Mouse (Mus musculus): ENCODE results near the gene Osbpl10. TPM values are rescaled to one million over a fixed set of nuclear protein-coding genes. Genes with fewer than 3 reads are reported as not detected.

The Osbpl10 gene
- polyA plus RNA-seq, 1 experiment from 2014 or later = 0.66 TPM

GRCm38 (mm10) chr9:115243630-115244029 lies 265.3 kb downstream of the Osbpl10 start:
- Histone ChIP-seq H3K4me2 (no peak overlapping the region), H3K4me1 (replicated peaks; ENCODE audit: control insufficient read depth, insufficient read depth, low read length) (no peaks in the 10 kb centered on the region), H3K27me3 (replicated peaks; ENCODE audit: control insufficient read depth, insufficient read depth, low read length) (no peaks in the 10 kb centered on the region), H3K9ac (ENCODE audit: low read depth, low read length) (no peak overlapping the region), H3K4me3 (ENCODE audit: low read depth, low read length) (no peak overlapping the region), H3K36me3 (ENCODE audit: control insufficient read depth, insufficient read depth, low read length) (peaks cover 45% of the 10 kb centered on the region), H3K27ac (ENCODE audit: low read depth, low read length) (no peak overlapping the region), H3K9me3 (ENCODE audit: control insufficient read depth, low read length) (no peaks in the 10 kb centered on the region)
- DNase-seq (ENCODE audit: low spot score) (no peak), ATAC-seq (replicated peaks; ENCODE audit: low FRiP score) (no peak)
- WGBS = 85% methylated on average over 6 of the region's 6 CpGs

GRCm38 (mm10) chr9:115245092-115245491 lies 266.7 kb downstream of the Osbpl10 start:
- 90% methylated on average over 6 of the region's 6 CpGs for WGBS
- H3K36me3 ChIP-seq (ENCODE audit: control insufficient read depth, insufficient read depth, low read length) = peaks cover 49% of the 10 kb centered on the region
- no peak overlapping the region for H3K27ac ChIP-seq (ENCODE audit: low read depth, low read length)
- no peak overlapping the region for H3K9ac ChIP-seq (ENCODE audit: low read depth, low read length)
- ATAC-seq (replicated peaks; ENCODE audit: low FRiP score) = no peak
- no peak overlapping the region for H3K4me3 ChIP-seq (ENCODE audit: low read depth, low read length)
- no peak overlapping the region for H3K4me2 ChIP-seq
- no peaks in the 10 kb centered on the region for H3K27me3 ChIP-seq (replicated peaks; ENCODE audit: control insufficient read depth, insufficient read depth, low read length)
- no peaks in the 10 kb centered on the region for H3K9me3 ChIP-seq (ENCODE audit: control insufficient read depth, low read length)
- no peak for DNase-seq (ENCODE audit: low spot score)
- H3K4me1 ChIP-seq (replicated peaks; ENCODE audit: control insufficient read depth, insufficient read depth, low read length) = peaks cover 11% of the 10 kb centered on the region

DNA sequence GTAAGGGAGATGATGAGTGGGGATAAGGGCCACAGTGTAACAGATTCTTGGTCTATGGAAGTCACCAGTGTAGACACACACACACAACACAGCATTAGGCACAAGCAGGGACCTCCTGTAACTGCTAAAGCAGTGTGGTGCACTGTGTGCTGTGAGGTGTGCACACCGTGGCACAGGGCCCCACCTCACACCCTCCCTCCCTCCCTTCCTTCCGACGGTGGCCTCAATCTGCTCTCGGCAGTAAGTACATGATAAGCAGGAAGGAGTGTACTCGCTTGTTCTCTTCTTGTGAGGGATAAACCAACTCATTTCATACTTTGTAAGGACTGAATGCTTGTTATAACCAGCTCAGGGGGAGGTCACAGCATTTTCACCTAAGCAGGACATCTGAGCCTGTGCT lies 270.8 kb downstream of the Osbpl10 start:
- Histone ChIP-seq H3K4me2 (no peak overlapping the region; the same call in 1 of the 2 replicates), H3K4me3 (ENCODE audit: low read depth, low read length) (no peak overlapping the region), H3K9me3 (ENCODE audit: control insufficient read depth, low read length) (no peaks in the 10 kb centered on the region), H3K27me3 (replicated peaks; ENCODE audit: control insufficient read depth, insufficient read depth, low read length) (no peaks in the 10 kb centered on the region), H3K36me3 (ENCODE audit: control insufficient read depth, insufficient read depth, low read length) (peaks cover 47% of the 10 kb centered on the region), H3K27ac (ENCODE audit: low read depth, low read length) (no peak overlapping the region), H3K4me1 (replicated peaks; ENCODE audit: control insufficient read depth, insufficient read depth, low read length) (peaks cover 17% of the 10 kb centered on the region), H3K9ac (ENCODE audit: low read depth, low read length) (no peak overlapping the region)
- WGBS = 29% methylated on average over 5 of the region's 5 CpGs
- no peak for DNase-seq (ENCODE audit: low spot score)
- ATAC-seq (replicated peaks; ENCODE audit: low FRiP score) = peak; percentile 89

GRCm38 (mm10) chr9:115257733-115258286 lies 279.4 kb downstream of the Osbpl10 start:
- WGBS = 73% methylated on average over 6 of the region's 6 CpGs
- Histone ChIP-seq H3K4me1 (replicated peaks; ENCODE audit: control insufficient read depth, insufficient read depth, low read length) (peaks cover 8% of the 10 kb centered on the region), H3K4me3 (ENCODE audit: low read depth, low read length) (no peak overlapping the region), H3K9ac (ENCODE audit: low read depth, low read length) (no peak overlapping the region), H3K36me3 (ENCODE audit: control insufficient read depth, insufficient read depth, low read length) (peaks cover 27% of the 10 kb centered on the region), H3K9me3 (ENCODE audit: control insufficient read depth, low read length) (no peaks in the 10 kb centered on the region), H3K27me3 (replicated peaks; ENCODE audit: control insufficient read depth, insufficient read depth, low read length) (no peaks in the 10 kb centered on the region), H3K4me2 (no peak overlapping the region), H3K27ac (ENCODE audit: low read depth, low read length) (no peak overlapping the region)
- no peak for DNase-seq (ENCODE audit: low spot score)
- ATAC-seq (replicated peaks; ENCODE audit: low FRiP score) = no peak

GRCm38 (mm10) chr9:115259866-115260265 lies 281.5 kb downstream of the Osbpl10 start:
- Histone ChIP-seq H3K9me3 (ENCODE audit: control insufficient read depth, low read length) (no peaks in the 10 kb centered on the region), H3K27me3 (replicated peaks; ENCODE audit: control insufficient read depth, insufficient read depth, low read length) (no peaks in the 10 kb centered on the region), H3K27ac (ENCODE audit: low read depth, low read length) (no peak overlapping the region), H3K4me3 (ENCODE audit: low read depth, low read length) (no peak overlapping the region), H3K9ac (ENCODE audit: low read depth, low read length) (no peak overlapping the region), H3K36me3 (ENCODE audit: control insufficient read depth, insufficient read depth, low read length) (peaks cover 21% of the 10 kb centered on the region), H3K4me2 (no peak overlapping the region), H3K4me1 (replicated peaks; ENCODE audit: control insufficient read depth, insufficient read depth, low read length) (peaks cover 8% of the 10 kb centered on the region)
- no peak for DNase-seq (ENCODE audit: low spot score)
- 87% methylated on average over 4 of the region's 4 CpGs for WGBS
- no peak for ATAC-seq (replicated peaks; ENCODE audit: low FRiP score)

GRCm38 (mm10) chr9:115260464-115260863 lies 282.1 kb downstream of the Osbpl10 start:
- Histone ChIP-seq H3K9ac (ENCODE audit: low read depth, low read length) (no peak overlapping the region), H3K4me2 (no peak overlapping the region), H3K9me3 (ENCODE audit: control insufficient read depth, low read length) (no peaks in the 10 kb centered on the region), H3K27ac (ENCODE audit: low read depth, low read length) (no peak overlapping the region), H3K27me3 (replicated peaks; ENCODE audit: control insufficient read depth, insufficient read depth, low read length) (no peaks in the 10 kb centered on the region), H3K4me1 (replicated peaks; ENCODE audit: control insufficient read depth, insufficient read depth, low read length) (peaks cover 8% of the 10 kb centered on the region), H3K4me3 (ENCODE audit: low read depth, low read length) (no peak overlapping the region), H3K36me3 (ENCODE audit: control insufficient read depth, insufficient read depth, low read length) (peaks cover 18% of the 10 kb centered on the region)
- DNase-seq (ENCODE audit: low spot score) (no peak), ATAC-seq (replicated peaks; ENCODE audit: low FRiP score) (peak; percentile 72)
- WGBS = 63% methylated on average over 7 of the region's 7 CpGs

DNA sequence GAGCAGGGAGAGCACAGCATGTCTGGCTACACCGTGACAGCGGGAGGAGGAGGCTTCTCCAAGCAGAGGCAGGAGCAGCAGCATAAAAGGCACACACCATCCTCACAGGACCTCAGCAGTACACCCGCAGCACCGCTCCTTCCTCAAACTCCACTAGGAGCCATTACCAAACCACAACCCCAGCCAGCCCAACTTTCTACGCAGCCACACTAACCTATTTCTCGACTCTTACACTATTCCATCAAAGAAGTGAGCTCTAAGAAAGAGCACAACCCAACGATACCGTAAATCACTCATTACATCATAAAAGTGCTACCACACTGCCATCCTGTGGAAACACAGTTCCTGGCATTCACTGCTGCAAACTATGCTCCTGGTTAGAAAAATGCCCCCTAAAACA lies 283.1 kb downstream of the Osbpl10 start:
- 77% methylated on average over 8 of the region's 8 CpGs for WGBS
- Histone ChIP-seq H3K9me3 (ENCODE audit: control insufficient read depth, low read length) (no peaks in the 10 kb centered on the region), H3K4me1 (replicated peaks; ENCODE audit: control insufficient read depth, insufficient read depth, low read length) (peaks cover 8% of the 10 kb centered on the region), H3K36me3 (ENCODE audit: control insufficient read depth, insufficient read depth, low read length) (peaks cover 17% of the 10 kb centered on the region), H3K27me3 (replicated peaks; ENCODE audit: control insufficient read depth, insufficient read depth, low read length) (no peaks in the 10 kb centered on the region), H3K9ac (ENCODE audit: low read depth, low read length) (no peak overlapping the region), H3K27ac (ENCODE audit: low read depth, low read length) (no peak overlapping the region), H3K4me3 (ENCODE audit: low read depth, low read length) (no peak overlapping the region), H3K4me2 (no peak overlapping the region)
- ATAC-seq (replicated peaks; ENCODE audit: low FRiP score) (no peak), DNase-seq (ENCODE audit: low spot score) (no peak)

DNA sequence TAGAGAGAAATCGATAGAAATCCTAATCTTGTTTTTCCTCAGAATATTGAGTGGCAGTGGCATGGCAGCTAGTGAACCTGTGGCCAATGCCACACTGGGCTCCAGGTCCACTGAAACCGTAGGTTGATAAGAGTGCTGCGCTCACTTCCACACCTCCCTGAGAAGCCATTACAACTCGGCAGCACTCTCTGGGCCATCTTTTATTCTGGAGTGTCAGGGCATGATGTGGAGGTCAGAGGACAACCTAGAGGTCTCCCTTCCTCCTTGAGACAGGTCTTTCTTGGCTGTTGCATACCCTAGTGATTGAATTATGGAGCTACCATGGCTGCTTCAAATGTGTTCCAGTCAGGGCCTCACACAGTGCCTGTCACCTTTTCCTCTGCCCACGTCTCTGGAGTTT lies 283.5 kb downstream of the Osbpl10 start:
- WGBS = 77% methylated on average over 5 of the region's 5 CpGs
- H3K4me2 ChIP-seq = no peak overlapping the region
- no peaks in the 10 kb centered on the region for H3K9me3 ChIP-seq (ENCODE audit: control insufficient read depth, low read length)
- H3K27ac ChIP-seq (ENCODE audit: low read depth, low read length) = no peak overlapping the region; the same call in 1 of the 2 replicates
- no peak overlapping the region for H3K9ac ChIP-seq (ENCODE audit: low read depth, low read length)
- no peak overlapping the region for H3K4me3 ChIP-seq (ENCODE audit: low read depth, low read length)
- no peaks in the 10 kb centered on the region for H3K27me3 ChIP-seq (replicated peaks; ENCODE audit: control insufficient read depth, insufficient read depth, low read length)
- DNase-seq (ENCODE audit: low spot score) = no peak
- H3K4me1 ChIP-seq (replicated peaks; ENCODE audit: control insufficient read depth, insufficient read depth, low read length) = peaks cover 8% of the 10 kb centered on the region
- H3K36me3 ChIP-seq (ENCODE audit: control insufficient read depth, insufficient read depth, low read length) = peaks cover 13% of the 10 kb centered on the region
- no peak for ATAC-seq (replicated peaks; ENCODE audit: low FRiP score)

GRCm38 (mm10) chr9:115271556-115271955 lies 293.2 kb downstream of the Osbpl10 start:
- 67% methylated on average over 3 of the region's 3 CpGs for WGBS
- Histone ChIP-seq H3K9ac (ENCODE audit: low read depth, low read length) (no peak overlapping the region), H3K4me1 (replicated peaks; ENCODE audit: control insufficient read depth, insufficient read depth, low read length) (no peaks in the 10 kb centered on the region), H3K27me3 (replicated peaks; ENCODE audit: control insufficient read depth, insufficient read depth, low read length) (no peaks in the 10 kb centered on the region), H3K4me2 (no peak overlapping the region), H3K4me3 (ENCODE audit: low read depth, low read length) (no peak overlapping the region), H3K9me3 (ENCODE audit: control insufficient read depth, low read length) (no peaks in the 10 kb centered on the region), H3K36me3 (ENCODE audit: control insufficient read depth, insufficient read depth, low read length) (peaks cover 8% of the 10 kb centered on the region; the same call in 1 of the 2 replicates), H3K27ac (ENCODE audit: low read depth, low read length) (no peak overlapping the region)
- DNase-seq (ENCODE audit: low spot score) (no peak), ATAC-seq (replicated peaks; ENCODE audit: low FRiP score) (no peak)

Data from liver, embryonic 11.5 days (tissue).